Mouse (Mus musculus) liver, embryonic 14.5 days (tissue): Measurements from ENCODE around the gene Ninl.

ENCODE experiments used
- CTCF ChIP-seq: IDR thresholded peaks from 2 replicates; pipeline ENCODE4 v1.5.1; 2016; ENCODE audit warnings: antibody characterized with exemption, low read depth, control low read depth
- EP300 ChIP-seq: IDR thresholded peaks from 2 replicates; pipeline ENCODE4 v1.6.1; 2016; ENCODE audit warnings: antibody characterized with exemption, low read depth

DNA sequence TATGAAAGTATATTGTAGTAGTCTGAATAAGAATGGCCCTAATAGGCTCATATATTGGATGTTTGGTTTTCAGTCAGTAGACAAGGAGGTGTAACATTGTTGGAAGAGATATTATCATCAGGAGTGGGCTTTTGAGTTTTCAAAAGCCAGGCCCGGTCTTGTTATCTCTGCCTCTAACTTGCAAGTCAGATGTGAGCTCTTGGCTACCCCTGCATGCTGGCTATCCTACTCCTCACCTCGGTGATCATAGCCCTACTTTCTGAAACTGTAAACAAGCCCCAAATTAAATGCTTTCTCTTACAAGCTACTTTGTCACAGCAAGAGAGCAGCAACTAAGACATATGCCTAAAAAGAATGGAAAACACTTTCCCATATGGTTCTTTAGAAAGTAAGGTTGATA lies 2.5 kb downstream of the Ninl start:
- TF ChIP-seq CTCF, result no peak
- TF ChIP-seq EP300, result no peak
